Mouse (Mus musculus) bone marrow macrophage, adult 2 months (primary cell): ENCODE results near the gene Csrp1.

Experiments used
- CTCF ChIP-seq: IDR thresholded peaks from 2 replicates; pipeline ENCODE4 v1.5.1; 2012; ENCODE audit warnings: low read depth, mild to moderate bottlenecking, low read length, moderate library complexity
- POLR2A ChIP-seq: IDR thresholded peaks from 2 replicates; pipeline ENCODE4 v1.6.1; 2012; ENCODE audit warnings: mild to moderate bottlenecking, low read depth, low read length, borderline replicate concordance

GRCm38 (mm10) chr1:135746248-135746647 lies 26.4 kb downstream of the Csrp1 start:
- TF ChIP-seq POLR2A (no peak), CTCF (no peak)
